In genomic region chr14:93274767-93275166, GRCm38 (mm10) we compare ENCODE assay signal across 21 mouse cellular contexts.
"Had no signal": no experiment of that assay in that cellular context is flagged by ENCODE, and none has a peak within 500 bp of the region (broad histone marks: within the 10 kb centered on the region; RNA-seq: fewer than 3 reads in every experiment).

No protein-coding gene starts in this region.

- H3K36me3 ChIP-seq: liver, embryonic 13.5 days; lung, embryonic 15.5 days; midbrain, embryonic 10.5 days; midbrain, embryonic 13.5 days; neural tube, embryonic 13.5 days had no signal

- H3K9me3 ChIP-seq: liver, embryonic 13.5 days; lung, embryonic 15.5 days; megakaryocyte, embryonic 14.5 days; midbrain, embryonic 10.5 days; midbrain, embryonic 13.5 days; neural tube, embryonic 13.5 days had no signal

- H3K4me1 ChIP-seq: liver, embryonic 13.5 days; megakaryocyte, embryonic 14.5 days; midbrain, embryonic 10.5 days; midbrain, embryonic 13.5 days; neural tube, embryonic 13.5 days had no signal

- ATAC-seq: intestine, postnatal 0 days; midbrain, embryonic 13.5 days; midbrain, embryonic 16.5 days had no signal

- H3K9ac ChIP-seq: liver, embryonic 13.5 days; lung, embryonic 15.5 days; midbrain, embryonic 13.5 days; neural tube, embryonic 13.5 days had no signal

- DNase-seq: kidney, adult 2 months; kidney, postnatal 25 days; layer of hippocampus, adult 9-11 months; liver, embryonic 13.5 days; lung, postnatal 10 days; lung, postnatal 36 days; retina, postnatal 1 day; right cerebral cortex, postnatal 14 days; right cerebral cortex, postnatal 4 days; thymus, postnatal 25 days had no signal

- H3K27ac ChIP-seq: kidney, postnatal 0 days; layer of hippocampus, adult 2 months; liver, embryonic 13.5 days; midbrain, embryonic 10.5 days; midbrain, embryonic 13.5 days; neural tube, embryonic 13.5 days; stomach, postnatal 0 days had no signal

- H3K4me3 ChIP-seq: layer of hippocampus, adult 2 months; liver, embryonic 13.5 days; lung, embryonic 15.5 days; megakaryocyte, embryonic 14.5 days; midbrain, embryonic 10.5 days; midbrain, embryonic 13.5 days; myocyte; neural tube, embryonic 13.5 days had no signal

- H3K4me2 ChIP-seq: liver, embryonic 13.5 days; lung, embryonic 15.5 days; midbrain, embryonic 13.5 days; neural tube, embryonic 13.5 days had no signal

- H3K27me3 ChIP-seq: liver, embryonic 13.5 days; lung, embryonic 15.5 days; megakaryocyte, embryonic 14.5 days; midbrain, embryonic 13.5 days; neural tube, embryonic 13.5 days had no signal
